Mouse (Mus musculus): ENCODE results near the gene Mtor.

Mtor gene

DNA sequence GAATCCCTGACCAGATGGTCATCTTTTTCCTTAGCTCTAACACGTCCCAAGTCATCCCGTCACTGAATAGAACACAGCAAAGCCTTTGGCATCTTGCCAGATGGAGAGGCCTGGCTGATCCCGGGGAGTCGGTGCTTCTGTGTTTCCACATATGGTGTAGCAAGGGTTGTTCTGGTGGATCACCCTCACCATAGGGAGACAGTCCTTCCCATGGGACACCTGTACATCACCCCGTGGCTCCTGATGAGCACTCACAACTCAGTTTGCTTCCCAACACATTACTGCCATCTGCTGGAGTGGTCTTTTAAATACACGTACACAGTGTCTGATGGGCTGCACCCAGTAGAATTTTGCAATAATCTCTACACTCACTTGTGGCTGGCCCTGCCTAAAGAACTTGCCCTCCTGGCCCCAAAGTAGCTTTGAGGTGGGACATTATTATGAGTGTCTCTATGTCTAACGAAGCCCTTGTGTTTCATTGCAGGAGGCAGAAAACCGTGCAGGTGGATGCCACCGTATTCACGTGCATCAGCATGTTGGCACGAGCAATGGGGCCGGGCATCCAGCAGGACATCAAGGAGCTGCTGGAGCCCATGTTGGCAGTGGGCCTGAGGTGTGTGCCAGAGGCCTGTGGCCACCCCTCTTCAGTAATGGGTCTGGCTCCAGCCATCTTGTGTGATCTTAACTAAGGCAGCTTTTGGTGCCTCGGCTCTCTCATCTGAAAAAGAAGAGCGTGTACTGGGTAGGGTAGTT, 15.0 kb downstream of the Mtor start:
- TF ChIP-seq GATA4 (IDR thresholded peaks at IDR 0.05; ENCODE audit: insufficient replicate concordance, low read length) = no peak

DNA sequence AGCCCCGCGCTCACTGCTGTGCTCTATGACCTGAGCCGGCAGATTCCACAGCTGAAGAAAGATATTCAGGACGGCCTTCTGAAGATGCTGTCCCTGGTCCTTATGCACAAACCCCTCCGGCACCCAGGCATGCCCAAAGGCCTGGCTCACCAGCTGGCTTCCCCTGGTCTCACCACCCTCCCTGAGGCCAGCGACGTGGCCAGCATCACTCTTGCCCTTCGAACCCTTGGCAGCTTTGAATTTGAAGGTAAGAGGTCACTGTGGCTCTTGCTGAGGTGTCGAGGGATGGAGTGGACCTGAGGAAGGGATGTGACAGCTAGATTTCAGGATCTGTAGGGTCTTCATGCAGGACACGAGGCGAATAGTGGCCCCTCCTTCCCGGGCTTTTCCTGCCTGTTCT, 15.9 kb downstream of the Mtor start:
- no peak for TF ChIP-seq GATA4 (IDR thresholded peaks at IDR 0.05; ENCODE audit: insufficient replicate concordance, low read length)

DNA sequence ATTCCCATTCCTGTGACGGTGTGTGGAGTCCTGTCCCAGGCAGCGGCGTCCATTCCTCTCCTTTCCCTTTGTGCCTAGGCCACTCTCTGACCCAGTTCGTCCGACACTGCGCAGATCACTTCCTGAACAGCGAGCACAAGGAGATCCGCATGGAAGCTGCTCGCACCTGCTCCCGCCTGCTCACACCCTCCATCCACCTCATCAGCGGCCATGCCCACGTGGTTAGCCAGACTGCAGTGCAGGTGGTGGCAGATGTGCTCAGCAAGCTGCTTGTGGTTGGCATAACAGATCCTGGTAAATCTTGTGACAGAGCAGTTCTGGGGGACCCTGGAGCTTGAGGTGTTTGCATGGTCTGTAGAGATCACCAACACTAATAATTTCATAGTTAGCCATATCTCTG, 16.5 kb downstream of the Mtor start:
- TF ChIP-seq GATA4 (IDR thresholded peaks at IDR 0.05; ENCODE audit: insufficient replicate concordance, low read length) = no peak

DNA sequence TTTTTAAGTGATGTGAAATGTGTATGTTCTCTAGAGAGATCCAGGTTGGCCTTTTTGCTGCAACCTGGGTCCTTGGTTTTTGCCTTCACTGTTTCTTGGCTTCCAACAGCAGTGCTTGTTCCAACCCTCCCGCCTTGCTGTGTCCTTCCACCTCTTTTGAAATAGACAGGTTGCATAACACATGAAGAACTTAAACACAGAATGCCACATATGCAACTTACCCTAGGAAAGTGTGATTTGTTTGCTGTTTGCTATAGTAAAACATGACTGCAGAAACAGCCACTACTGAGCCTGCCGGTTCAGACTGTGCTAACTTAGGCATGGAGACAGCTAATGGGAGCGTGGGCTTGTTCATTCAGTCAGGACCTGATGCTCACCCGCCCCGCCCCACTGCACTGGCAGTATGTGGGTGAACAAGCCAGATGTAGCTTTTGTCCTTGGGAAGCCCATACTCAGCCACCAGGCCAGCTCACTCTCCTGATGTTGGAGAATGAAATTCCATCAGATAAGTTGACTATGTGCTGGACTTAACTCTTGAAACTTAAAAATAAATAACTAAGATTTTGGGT, 18.2 kb downstream of the Mtor start:
- no peak for TF ChIP-seq GATA4 (IDR thresholded peaks at IDR 0.05; ENCODE audit: insufficient replicate concordance, low read length)

DNA sequence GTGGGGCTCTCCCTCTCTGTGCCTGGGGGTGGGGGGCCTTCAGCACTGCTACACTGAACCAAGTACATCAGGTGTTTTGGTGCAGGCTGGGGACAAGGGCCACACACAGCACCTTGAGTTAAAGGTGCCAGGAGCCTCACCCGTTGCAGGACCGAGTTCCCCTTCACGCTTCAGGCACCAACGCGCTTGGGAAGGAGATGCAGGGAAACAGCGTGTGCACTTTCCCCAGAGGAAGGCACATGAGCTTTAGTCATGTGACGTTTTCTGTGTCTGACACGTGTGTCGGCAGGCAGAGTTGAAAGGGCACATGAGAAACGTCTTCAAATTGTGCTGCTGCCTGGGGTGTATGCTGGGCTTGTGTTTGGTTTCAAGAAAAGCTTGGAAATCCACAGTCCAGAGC, 20.0 kb downstream of the Mtor start:
- no peak for TF ChIP-seq GATA4 (IDR thresholded peaks at IDR 0.05; ENCODE audit: insufficient replicate concordance, low read length)

DNA sequence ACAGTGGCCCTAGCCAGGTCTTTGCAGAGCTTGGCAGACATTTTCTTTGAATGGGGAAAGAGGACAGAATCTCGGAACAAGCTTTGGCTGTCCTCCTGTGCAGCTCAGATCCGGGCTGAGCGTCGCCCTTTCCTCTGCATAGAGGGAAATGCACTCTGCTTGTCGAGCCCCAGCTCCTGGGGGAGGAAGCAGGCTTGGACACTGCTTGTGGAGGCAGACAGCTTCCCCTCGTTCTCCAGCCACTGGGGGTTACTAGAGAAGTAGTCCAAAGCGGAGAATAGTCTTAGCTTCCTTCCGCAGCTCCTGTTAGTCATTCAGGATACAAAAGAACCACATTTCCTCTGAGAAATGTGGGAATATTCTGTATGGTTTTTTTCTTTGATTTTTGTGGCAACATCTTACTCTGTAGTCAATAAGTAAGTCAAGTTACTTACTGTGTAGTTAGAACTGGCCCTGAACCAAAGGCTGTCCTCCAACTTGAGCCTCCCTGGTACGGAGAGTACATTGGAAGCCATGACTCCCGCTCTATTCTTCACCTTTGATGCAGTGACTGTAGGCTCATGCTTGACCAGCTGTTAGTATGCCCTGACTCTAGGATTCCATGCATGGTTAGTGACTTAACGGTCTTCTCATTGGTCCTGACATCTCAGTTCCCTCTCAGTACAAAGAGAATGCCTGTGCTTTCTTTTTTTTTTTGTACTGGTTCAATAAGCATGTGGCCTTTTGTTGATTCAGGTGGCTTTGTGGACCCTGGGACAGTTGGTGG, 21.3 kb downstream of the Mtor start:
- no peak for TF ChIP-seq GATA4 (IDR thresholded peaks at IDR 0.05; ENCODE audit: insufficient replicate concordance, low read length)

DNA sequence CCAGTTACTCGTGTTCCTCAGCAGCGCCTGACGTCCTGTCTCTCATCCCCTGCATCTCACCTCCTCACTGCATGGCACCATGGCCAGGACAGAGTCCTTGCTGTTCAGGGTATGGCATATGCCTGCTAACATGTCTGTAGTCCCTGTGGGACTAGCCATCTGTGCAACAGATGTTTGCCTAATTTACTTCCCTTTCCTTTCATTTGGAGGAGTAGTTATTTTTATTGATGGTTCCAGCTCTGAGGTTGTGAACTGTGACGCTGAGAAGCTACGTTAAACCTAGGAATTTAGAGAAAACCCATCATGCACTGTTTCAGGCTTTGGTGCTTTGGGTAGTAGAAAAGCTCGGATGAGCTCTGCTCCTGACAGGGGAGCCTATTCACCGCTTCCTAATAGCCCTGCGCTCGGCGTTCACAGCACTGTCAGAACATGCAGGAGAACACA, 23.0 kb downstream of the Mtor start:
- no peak for TF ChIP-seq GATA4 (IDR thresholded peaks at IDR 0.05; ENCODE audit: insufficient replicate concordance, low read length)

DNA sequence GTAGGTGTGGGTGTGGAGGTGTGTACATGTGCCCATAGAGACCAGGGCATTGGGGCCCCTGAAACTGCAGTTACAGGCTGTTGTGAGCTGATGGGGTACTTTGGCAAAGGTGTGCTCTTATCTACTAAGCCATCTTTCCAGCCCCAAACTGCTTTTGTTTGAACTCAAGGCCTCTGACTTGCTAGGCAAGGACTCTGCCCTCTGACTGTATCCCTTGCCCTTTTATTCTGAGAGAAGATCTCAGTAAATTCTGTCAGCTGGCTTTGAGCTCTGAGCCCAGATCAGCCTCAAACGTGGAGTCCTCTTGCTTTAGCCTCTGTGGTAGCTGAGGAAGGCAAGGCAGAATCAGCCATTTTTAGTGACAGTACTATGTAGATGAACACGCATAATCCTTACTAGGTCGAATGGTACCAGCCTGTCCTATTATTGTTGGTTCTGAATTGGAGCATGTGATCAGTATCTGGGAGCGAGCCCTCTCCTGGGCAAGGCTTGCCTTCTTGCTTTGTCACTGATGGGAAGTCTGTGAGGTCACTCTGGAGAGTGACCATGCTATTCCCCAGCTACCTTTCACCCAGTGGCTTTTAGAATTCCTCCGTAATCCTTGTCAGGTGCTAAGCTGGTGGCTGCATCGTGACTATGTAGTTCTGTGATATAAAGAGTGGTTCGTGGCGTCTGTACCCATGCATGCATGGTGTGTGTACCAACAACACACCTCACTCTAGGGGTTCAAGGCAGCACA, 24.2 kb downstream of the Mtor start:
- TF ChIP-seq GATA4 (IDR thresholded peaks at IDR 0.05; ENCODE audit: insufficient replicate concordance, low read length) = peak; percentile 88; the same call in 1 of the 2 replicates

DNA sequence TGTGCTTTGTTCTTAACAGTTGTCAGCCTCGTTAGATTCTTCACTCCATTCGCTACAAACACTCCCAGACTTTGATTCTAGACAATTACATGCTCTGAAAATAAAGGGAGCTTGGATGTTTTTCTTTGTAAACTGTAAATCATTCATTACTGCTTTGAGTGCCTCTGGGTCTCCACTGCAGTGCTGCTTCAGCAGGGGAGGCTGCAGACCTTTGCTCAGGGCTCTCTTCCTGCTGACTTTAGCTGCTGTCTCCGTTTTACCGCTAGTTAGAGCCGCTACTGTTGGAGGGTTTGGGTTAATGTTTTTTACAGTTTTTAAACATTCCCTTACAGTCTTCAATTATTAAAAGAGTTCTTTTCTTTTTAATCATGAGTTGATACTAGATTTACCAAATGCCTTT, 25.1 kb downstream of the Mtor start:
- no peak for TF ChIP-seq GATA4 (IDR thresholded peaks at IDR 0.05; ENCODE audit: insufficient replicate concordance, low read length)

DNA sequence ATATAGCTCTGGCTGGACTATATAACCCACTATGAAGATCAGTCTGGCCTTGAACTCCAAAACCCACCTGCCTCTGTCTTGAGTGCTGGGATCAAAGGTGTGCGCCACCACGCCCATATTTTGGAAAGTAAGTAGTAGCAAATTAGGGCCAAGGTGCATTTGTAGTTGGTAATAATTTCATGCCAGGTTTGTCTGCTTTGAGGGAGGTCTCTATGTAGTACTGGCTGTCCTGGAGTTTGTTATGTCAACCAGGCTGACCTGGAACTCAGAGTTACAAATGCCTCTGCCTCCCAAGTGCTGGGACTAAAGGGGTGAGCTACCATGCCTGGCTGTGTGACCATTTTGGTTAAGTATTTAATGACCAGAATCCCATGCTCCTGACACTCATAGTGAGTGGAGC, 31.8 kb downstream of the Mtor start:
- no peak for TF ChIP-seq GATA4 (IDR thresholded peaks at IDR 0.05; ENCODE audit: insufficient replicate concordance, low read length)

DNA sequence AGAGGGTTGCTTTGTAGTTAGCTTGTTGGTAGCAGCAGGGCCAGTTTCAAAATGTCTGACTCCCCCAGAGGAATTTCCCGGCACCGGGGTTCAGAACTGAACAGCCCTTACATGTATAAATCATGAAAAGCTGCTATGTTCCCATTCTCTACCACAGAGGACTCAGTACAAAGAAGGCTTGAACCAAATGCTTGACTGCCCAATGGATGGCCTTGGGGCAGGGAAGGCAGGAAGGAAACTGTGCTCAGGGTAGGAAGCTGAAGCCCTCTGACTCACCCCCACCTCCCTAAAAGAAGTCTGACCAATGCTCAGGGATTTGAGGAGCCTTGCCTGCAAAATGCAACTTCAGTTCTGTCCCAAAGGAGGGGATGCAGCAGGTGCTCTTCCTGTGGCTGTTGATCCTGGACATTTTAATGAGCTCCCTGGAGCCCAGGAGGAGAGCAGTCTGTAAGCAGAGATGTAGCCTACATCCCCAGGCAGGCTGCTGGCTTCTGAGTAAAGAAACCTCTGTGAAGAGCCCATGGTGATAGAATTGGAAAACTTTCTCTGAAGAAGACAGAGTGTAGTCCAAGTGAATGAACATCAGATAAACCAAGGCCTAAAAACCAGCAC, 33.3 kb downstream of the Mtor start:
- TF ChIP-seq GATA4 (IDR thresholded peaks at IDR 0.05; ENCODE audit: insufficient replicate concordance, low read length) = no peak

DNA sequence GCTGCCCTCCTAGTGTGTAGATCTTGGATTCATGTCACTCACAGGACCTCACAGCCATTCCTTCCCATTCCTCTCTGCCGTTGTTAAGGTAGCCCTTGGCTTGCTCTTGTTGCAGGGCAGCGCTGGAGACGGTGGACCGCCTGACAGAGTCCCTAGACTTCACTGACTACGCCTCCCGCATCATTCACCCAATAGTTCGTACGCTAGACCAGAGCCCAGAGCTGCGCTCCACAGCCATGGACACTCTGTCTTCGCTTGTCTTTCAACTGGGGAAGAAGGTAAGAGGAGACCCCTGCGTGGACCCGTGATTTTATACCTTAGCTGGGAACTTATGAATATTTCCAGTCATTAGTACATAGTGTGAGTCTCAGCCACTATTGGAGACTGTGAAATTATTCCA, 36.1 kb downstream of the Mtor start:
- no peak for TF ChIP-seq GATA4 (IDR thresholded peaks at IDR 0.05; ENCODE audit: insufficient replicate concordance, low read length)

DNA sequence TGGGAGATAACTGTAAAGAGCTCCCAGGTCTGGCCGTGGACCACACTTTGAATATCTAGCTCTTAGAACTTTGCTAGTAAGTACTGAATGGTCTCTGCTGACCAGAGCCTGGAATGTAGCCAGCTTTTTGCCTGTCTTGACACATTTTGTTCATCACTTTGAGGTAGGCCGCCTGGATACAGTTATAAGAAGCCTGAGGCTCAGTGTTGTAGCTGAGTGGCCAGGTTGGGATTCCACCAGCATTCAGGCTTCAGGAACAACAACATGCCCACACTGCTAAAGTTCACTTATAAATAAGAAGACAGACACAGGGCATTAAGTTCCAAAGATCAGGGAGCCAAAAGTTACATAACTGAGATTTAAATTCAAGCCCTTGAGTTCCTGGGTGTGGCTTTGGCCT, 39.4 kb downstream of the Mtor start:
- no peak for TF ChIP-seq GATA4 (IDR thresholded peaks at IDR 0.05; ENCODE audit: insufficient replicate concordance, low read length)

DNA sequence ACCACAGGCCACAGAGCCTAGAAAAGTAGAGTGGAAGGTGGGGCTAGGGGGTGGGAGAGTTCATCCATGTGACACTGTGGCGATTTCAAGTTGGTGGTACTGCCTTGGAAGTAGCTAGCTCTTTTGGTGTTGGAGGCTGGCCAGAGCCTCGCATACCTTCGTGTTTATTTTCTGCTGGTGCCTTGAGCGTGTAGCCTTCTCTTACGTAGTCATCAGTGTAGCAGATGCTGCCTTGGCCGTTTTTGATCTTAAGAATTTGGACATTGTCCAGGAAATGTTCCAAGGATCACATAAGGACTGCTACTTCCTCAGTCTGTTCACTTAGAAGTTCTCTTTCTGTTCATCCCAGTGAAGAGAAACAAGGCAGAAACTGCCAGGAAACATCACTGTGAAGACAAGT, 42.1 kb downstream of the Mtor start:
- TF ChIP-seq GATA4 (IDR thresholded peaks at IDR 0.05; ENCODE audit: insufficient replicate concordance, low read length) = no peak

DNA sequence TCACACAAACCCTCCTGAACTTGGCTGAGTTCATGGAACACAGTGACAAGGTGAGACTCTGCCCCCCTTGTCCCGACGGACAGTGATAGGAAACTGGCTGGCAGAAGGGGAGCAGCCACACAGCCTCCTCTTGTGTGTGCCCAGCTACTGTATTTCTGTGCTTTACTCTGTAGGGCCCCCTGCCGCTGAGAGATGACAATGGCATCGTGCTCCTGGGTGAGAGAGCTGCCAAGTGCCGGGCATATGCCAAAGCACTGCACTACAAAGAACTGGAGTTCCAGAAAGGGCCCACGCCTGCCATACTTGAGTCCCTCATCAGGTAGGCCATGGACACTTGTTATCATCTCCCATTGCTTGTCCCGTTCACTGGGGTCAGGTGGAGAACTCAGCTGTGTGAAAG, 43.0 kb downstream of the Mtor start:
- TF ChIP-seq GATA4 (IDR thresholded peaks at IDR 0.05; ENCODE audit: insufficient replicate concordance, low read length) = no peak

Measured in liver, adult (tissue).